Mouse (Mus musculus) erythroblast, embryonic 14.5 days (primary cell): ENCODE results near the gene Rbp1.

Source experiments
- GATA1 ChIP-seq: IDR thresholded peaks from 2 replicates; pipeline ENCODE4 v1.6.1; 2012; ENCODE audit warnings: low read length, inconsistent platforms, mixed read lengths
- TAL1 ChIP-seq: IDR thresholded peaks from 3 replicates; pipeline ENCODE4 v1.6.1; 2012; ENCODE audit warnings: low read length, inconsistent platforms, mixed read lengths

DNA sequence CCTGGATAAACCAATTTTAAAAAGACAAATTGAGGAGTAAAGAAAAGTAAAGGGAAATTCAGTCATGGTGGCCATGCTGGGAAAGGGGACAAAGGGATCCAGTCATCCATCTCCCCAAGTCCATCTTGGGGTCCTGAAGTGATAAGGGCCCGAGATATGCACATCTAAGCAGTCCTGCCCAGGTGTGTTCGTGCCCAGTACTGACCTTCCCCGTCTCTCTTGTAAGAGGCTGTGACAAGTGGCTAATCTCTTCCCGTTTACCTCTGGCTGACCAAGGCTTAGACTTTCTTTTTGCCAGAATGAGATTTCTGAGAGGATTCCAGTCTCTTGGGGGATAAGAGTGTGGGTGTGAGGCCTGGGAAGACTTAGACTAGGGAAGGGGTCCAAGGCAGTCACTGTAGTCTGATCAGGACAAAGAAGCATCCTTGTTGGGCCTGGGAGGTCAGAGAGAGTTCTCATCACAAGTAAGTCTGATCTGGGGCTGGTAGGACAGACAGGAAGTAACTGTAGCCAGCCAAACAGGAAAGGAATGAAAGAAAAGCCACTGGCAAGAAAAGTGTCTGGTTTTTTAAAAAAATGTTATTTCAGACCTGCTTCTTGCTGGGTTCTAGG, 5.3 kb downstream of the Rbp1 start:
- no peak for TF ChIP-seq GATA1
- TF ChIP-seq TAL1 = no peak
